Mouse (Mus musculus) heart, postnatal 36 days (tissue): ENCODE data around the gene Zfp36. TPM values are rescaled to one million over a fixed set of nuclear protein-coding genes. Genes with fewer than 3 reads are reported as not detected.

ENCODE experiments used
- DNase-seq, 2 experiments: peaks; one replicate each; pipeline ENCODE4 v3.0.0; 2021 to 2022
- intact Hi-C: fragments of 180-260 bp; cut with DNase I; formaldehyde crosslinking; loops from one replicate; pipeline ENCODE4 v1.15.1; 2025
- total RNA-seq, 2 experiments: library from RNA; stranded (reverse); gene quantifications; 2 replicates each; pipeline ENCODE4 v1.2.3; 2021

The Zfp36 gene
- total RNA-seq, 2 experiments from 2014 or later = 14.7 to 29.0 TPM

- DNase-seq = peak; percentile 99 to 100
- intact Hi-C loops = loop anchor here (1.0 to 10.0 kb wide), 3 partner anchors 14 to 1038 kb away; partner anchors contain the start of gene Ltbp4
Measured at GRCm38 (mm10) chr7:28372251-28373108, 7.6 kb downstream of the Zfp36 start, which contains the start of gene Plekhg2. Gene Plekhg2, minus strand, starts transcription at chr7:28372599.

GRCm38 (mm10) chr7:28371514-28371989 is 8.5 kb downstream of the Zfp36 start:
- DNase-seq = peak; percentile 78 to 82

GRCm38 (mm10) chr7:28370977-28371513 is 9.0 kb downstream of the Zfp36 start:
- intact Hi-C loops = loop anchor here (2.0 to 10.0 kb wide), 3 partner anchors 20 to 1036 kb away; partner anchors contain the start of genes Ltbp4 and Rps16
- DNase-seq = no peak

More at GRCm38 (mm10) chr7:28371514-28371989, 8.5 kb downstream of the Zfp36 start:
- intact Hi-C loops = loop anchor here (2.0 to 10.0 kb wide), 3 partner anchors 21 to 1037 kb away; partner anchors contain the start of genes Ltbp4 and Rps16

- no peak for DNase-seq
- intact Hi-C loops = loop anchor here (2.0 to 10.0 kb wide), 3 partner anchors 19 to 1035 kb away; partner anchors contain the start of genes Ltbp4 and Rps16
Measured at GRCm38 (mm10) chr7:28370051-28370450, 10.0 kb downstream of the Zfp36 start.

- intact Hi-C loops = no loop called here
- DNase-seq = no peak
Measured at GRCm38 (mm10) chr7:28368276-28368920, 11.7 kb downstream of the Zfp36 start.

DNA sequence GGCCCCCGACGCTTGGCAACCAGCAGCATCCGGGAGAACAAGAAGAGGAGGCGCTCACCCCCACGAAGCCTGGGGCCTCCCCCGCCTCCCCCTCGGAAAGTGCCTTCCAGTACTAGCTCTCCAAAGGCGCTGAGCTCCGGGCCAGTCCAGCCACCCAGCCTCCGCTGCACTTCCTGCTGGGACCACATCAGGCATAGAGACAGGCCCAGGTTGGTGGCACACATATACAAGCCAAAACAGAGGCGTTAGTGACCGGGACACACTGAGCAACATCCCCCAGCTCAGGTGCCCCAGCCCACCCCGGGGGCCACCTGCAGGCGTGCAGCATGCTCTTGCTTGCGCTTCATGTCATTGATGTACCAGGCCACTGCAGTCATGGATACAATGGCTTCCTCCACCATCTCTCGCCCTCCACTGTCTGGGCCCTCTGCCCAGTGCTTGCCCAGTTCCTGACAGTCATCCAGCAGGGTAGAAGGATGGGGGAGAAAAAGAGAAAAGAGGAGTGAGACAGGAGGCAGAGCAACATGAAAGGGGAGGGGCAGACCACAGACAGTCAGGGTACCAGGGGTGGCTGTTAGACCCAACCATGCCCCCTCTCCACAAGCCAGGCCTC is 12.3 kb downstream of the Zfp36 start:
- intact Hi-C loops = no loop called here

GRCm38 (mm10) chr7:28362441-28363060 is 17.5 kb downstream of the Zfp36 start:
- no peak for DNase-seq
- intact Hi-C loops = no loop called here

More for the DNA sequence above, 12.3 kb downstream of the Zfp36 start:
- no peak for DNase-seq

DNA sequence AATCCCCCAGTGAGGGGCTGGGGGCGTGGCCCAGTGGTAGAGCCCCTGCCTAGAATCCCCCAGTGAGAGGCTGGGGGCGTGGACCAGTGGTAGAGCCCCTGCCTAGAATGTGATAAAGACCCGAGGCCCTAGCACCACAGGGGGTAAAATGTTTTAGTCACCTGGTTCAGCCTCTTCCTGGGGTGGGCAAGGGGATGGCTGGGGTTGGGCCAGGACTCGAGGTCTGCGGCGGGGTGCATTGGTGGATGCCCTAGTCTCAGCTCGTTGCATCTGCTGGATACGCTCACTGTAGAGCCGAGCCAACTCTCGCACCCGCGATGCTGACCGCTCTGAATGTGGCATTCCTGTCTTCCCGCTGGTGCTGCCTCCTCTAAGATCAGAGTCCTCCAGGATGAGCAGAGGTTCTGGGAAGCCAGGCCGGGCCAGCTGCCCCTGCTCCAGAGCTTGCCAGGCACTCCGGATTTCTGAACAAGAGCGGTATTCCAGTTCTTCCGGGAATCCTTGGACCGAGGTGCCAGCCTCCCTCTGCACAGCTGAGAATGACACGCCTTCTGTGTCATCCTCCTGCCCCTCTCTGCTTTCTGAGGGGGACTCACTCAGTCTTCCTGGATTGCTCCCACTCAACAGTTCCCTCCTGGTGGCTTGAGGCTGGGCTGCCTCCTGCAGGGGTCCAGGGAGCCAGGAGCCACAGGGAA is 18.3 kb downstream of the Zfp36 start:
- intact Hi-C loops = no loop called here
- no peak for DNase-seq

DNA sequence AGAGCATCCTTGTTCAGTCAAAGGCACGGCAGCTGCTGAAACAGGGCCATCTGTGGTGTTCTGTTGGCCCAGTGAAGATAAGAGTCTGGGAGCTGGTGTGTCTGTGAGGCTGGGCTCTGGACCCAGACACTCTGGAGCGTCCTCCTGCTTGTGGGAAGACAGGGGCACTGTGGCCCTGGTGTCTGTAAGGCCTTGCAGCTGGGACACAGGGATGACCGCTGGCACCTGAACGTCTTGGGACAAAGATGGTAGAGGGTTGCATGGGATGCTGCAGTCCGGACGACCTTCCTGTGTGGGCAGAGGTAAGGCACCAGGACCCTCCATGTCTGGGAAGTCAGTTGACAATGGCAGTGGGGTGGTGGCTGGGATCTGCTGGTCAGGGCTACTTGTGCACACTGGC is 19.8 kb downstream of the Zfp36 start:
- no peak for DNase-seq
- intact Hi-C loops = no loop called here

DNA sequence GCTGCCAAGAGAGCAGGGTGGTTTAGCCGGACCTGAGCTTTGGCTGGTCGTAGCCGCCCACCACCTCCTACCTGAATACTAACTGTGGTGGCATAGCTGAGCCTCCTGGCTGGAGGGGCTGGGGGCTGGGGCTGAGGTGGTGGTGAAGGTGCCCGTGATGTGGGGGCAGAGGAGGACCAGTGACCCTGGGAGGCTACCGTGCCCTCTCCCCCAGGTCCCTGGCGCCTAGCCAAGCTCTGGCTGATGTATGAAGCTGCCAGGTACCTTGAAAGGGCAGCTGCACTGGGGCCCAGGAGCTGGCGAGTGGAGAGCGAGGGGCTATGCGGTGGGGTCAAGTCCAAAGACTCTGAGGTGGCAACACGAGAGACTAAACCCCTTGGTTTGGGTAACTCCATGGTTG is 20.2 kb downstream of the Zfp36 start:
- intact Hi-C loops = no loop called here
- no peak for DNase-seq

DNA sequence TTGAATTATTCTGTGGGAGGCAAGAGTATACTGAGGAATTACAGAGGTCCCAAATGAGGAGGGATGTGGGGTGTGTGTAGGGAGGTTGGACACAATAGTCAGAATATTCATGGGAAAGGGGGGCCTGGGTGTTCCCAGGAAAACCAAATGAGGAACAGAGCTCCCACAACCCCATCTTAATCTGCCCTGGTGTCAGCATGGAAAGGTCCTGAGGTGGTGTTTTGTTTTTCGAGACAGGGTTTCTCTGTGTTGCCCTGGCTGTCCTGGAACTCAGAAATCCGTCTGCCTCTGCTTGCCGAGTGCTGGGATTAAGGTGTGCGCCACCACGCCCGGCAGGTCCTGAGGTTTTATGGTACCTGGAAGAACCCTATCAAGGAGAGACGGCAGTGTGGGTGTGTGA is 21.6 kb downstream of the Zfp36 start:
- no peak for DNase-seq
- intact Hi-C loops = no loop called here

DNA sequence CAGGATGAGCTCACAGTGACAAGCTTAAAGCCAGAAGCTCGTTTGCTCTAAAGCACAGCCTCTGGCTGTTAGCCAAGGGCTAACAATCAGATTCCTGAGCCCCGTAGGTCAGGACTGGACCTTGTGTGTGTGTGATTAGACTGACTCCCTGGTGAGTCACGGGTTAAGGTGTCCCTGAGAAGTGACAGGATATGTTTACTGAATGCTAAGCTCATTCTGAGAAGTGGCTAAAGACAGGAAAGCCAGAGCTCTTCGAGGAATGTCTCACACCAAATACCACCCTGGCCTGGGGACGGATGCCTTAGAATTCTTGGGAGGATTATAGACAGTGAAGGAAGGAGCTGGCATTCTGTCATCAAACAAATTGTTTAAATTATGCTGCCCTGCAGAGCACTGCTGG is 22.1 kb downstream of the Zfp36 start:
- DNase-seq = no peak
- intact Hi-C loops = no loop called here

DNA sequence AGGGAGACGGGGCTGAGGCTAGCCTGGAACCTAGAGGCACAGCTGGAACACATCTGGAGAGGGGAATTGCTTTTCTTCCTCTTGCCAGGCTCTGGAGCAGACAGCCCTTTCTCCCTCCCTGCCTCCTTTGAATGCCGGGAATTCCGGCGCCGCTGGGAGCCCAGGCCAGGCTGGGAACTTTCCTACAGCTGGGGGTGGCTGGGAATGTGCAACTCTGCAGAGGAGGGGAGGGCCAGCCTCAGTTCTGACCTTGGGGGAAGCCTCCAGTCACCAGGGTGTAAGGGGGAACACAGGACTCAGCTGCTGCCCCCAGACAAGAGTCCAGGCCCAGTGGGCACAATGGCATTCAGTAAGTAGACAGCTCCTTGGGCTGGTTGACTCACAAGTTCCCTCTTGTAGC is 23.1 kb downstream of the Zfp36 start:
- DNase-seq = peak; percentile 55 to 61
- intact Hi-C loops = no loop called here

GRCm38 (mm10) chr7:28355221-28355620 is 24.8 kb downstream of the Zfp36 start:
- intact Hi-C loops = no loop called here
- no peak for DNase-seq

DNA sequence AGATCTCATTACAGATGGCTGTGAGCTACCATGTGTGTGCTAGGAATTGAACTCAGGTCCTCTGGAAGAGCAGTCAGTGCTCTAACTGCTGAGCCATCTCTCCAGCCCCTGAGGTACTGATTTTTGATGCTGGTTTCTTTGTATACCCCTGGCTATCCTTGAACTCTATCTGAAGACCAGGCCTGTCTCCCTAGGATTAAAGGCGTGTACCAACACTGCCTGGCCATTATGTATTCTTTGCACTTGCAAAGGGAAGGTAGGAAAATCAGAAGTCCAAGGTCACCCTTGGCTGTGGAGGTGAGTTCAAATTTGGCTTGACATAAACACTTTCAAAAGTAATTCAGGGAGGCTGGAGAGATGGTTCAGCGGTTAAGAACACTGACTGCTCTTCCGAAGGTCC is 25.5 kb downstream of the Zfp36 start:
- DNase-seq = no peak
- intact Hi-C loops = no loop called here

DNA sequence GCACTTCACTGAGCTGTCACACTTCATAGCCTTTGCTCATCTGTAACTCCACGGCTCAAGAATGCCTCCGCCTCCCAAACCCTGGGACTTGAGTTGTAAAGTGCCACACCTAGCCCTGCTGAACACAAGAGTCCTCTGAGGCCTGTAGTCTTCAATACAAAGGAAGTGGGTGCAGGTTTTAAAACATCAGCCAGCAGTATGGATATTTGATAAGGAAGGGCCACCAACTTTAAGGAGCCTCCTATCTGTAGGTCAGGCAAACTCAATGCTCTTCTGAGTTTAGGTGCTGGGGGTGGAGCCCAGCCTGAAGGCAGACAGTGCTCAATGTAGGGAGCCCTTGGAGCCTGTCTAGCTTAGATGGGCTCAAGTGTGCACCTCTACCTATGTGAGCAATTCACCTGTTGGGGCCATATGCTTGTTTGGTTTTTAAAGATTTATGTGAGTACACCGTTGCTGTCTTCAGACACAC is 25.9 kb downstream of the Zfp36 start:
- no peak for DNase-seq
- intact Hi-C loops = no loop called here

DNA sequence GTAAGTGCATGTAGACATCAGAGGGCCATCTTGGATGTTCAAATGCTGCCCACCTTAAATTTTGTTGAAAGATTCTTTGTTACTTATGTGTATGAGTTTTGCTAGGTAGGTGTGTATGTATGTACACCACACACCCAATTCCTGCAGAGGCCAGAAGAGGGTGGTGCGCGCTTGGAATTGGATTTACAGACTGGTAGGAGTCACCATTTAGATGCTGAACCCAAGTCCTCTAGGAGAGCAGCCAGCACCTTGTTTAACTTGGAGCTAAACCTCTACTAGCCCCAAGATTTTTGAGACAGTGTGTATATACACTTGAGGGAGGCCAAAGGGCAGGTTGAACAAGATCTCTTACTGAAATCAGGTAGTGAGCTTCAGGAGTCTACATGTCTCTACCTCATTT is 26.8 kb downstream of the Zfp36 start:
- intact Hi-C loops = no loop called here
- no peak for DNase-seq

- no peak for DNase-seq
- intact Hi-C loops = loop anchor here (2.0 kb wide), 1 partner anchor 19 kb away; no protein-coding TSS in a partner anchor
Measured at GRCm38 (mm10) chr7:28351676-28352191, 28.3 kb downstream of the Zfp36 start.
